20 mouse cellular contexts compared by ENCODE assay signal in genomic region chr11:9122315-9122714, GRCm38 (mm10).
"Had no signal": no experiment of that assay in that cellular context is flagged by ENCODE, and none has a peak within 500 bp of the region (broad histone marks: within the 10 kb centered on the region; RNA-seq: fewer than 3 reads in every experiment).

No protein-coding gene starts in this region.

- H3K36me3 ChIP-seq: heart, embryonic 10.5 days; hindbrain, embryonic 10.5 days; hindbrain, embryonic 12.5 days; intestine, embryonic 15.5 days; limb, embryonic 13.5 days; limb, embryonic 15.5 days; liver, embryonic 12.5 days had no signal

- DNase-seq: gastrocnemius, postnatal 14 days; gastrocnemius, postnatal 36 days; heart, postnatal 10 days; heart, postnatal 4 days; kidney, adult 18-20 months; kidney, adult 8-10 months; kidney, postnatal 10 days; kidney, postnatal 25 days; kidney, postnatal 4 days; left cerebral cortex, postnatal 4 days had no signal

- H3K27ac ChIP-seq: heart, embryonic 10.5 days; hindbrain, embryonic 10.5 days; hindbrain, embryonic 12.5 days; hindbrain, embryonic 14.5 days; intestine, embryonic 15.5 days; layer of hippocampus, adult 2 months; limb, embryonic 13.5 days; limb, embryonic 15.5 days; liver, embryonic 12.5 days had no signal

- H3K27me3 ChIP-seq: heart, embryonic 12.5 days had no signal

- H3K9ac ChIP-seq: heart, embryonic 12.5 days; hindbrain, embryonic 12.5 days; hindbrain, embryonic 14.5 days; intestine, embryonic 15.5 days; limb, embryonic 13.5 days; limb, embryonic 15.5 days; liver, embryonic 12.5 days had no signal

- H3K9me3 ChIP-seq: heart, embryonic 10.5 days; heart, embryonic 12.5 days; hindbrain, embryonic 10.5 days; hindbrain, embryonic 12.5 days; intestine, embryonic 15.5 days; limb, embryonic 13.5 days; limb, embryonic 15.5 days; liver, embryonic 12.5 days had no signal

- H3K4me3 ChIP-seq: heart, embryonic 10.5 days; heart, embryonic 12.5 days; hindbrain, embryonic 10.5 days; hindbrain, embryonic 12.5 days; intestine, embryonic 15.5 days; layer of hippocampus, adult 2 months; limb, embryonic 13.5 days; limb, embryonic 15.5 days; liver, embryonic 12.5 days had no signal
